8 mouse cellular contexts compared by ENCODE assay signal in genomic region chr5:92675574-92675920, GRCm38 (mm10). TPM values are rescaled to one million over a fixed set of nuclear protein-coding genes. Genes with fewer than 3 reads are reported as not detected.
DNase-seq lines count a peak whose midpoint lies in the region; ATAC-seq and TF ChIP-seq lines count a peak whose summit lies in the region.
"Had no signal": no experiment of that assay in that cellular context is flagged by ENCODE, and none has a peak within 500 bp of the region (broad histone marks: within the 10 kb centered on the region; RNA-seq: fewer than 3 reads in every experiment).

No protein-coding gene starts in this region.

- no peaks in the 10 kb centered on the region for H3K9me3 ChIP-seq in lung, embryonic 15.5 days
- no peaks in the 10 kb centered on the region for H3K9me3 ChIP-seq in forebrain, embryonic 14.5 days (replicated peaks; ENCODE audit: control insufficient read depth, low read length)
- H3K9me3 ChIP-seq in limb, embryonic 13.5 days, result no peaks in the 10 kb centered on the region

- DNase-seq in lung, postnatal 14 days, result no peak
- DNase-seq in forebrain, embryonic 14.5 days (ENCODE audit: low spot score), result no peak
- DNase-seq in left cerebral cortex, postnatal 14 days (ENCODE audit: low spot score in 2 of 2), result no peak
- no peak for DNase-seq in right cerebral cortex, postnatal 10 days (ENCODE audit: low spot score in 2 of 2)

- no peaks in the 10 kb centered on the region for H3K27me3 ChIP-seq in lung, embryonic 15.5 days
- no peaks in the 10 kb centered on the region for H3K27me3 ChIP-seq in forebrain, embryonic 14.5 days (replicated peaks; ENCODE audit: control insufficient read depth, insufficient read depth, low read length)
- H3K27me3 ChIP-seq in limb, embryonic 13.5 days, result no peaks in the 10 kb centered on the region

- 1% methylated on average over 9 of the region's 9 CpGs for WGBS in lung, embryonic 15.5 days
- WGBS in forebrain, embryonic 14.5 days, result under 1% methylated on average over 9 of the region's 9 CpGs
- 4% methylated on average over 9 of the region's 9 CpGs for WGBS in limb, embryonic 13.5 days
- WGBS in olfactory bulb, adult 2 months, result under 1% methylated on average over 9 of the region's 9 CpGs

- H3K4me3 ChIP-seq in lung, embryonic 15.5 days, result peak overlapping the region; percentile 44
- H3K4me3 ChIP-seq in forebrain, embryonic 14.5 days (ENCODE audit: low read depth, low read length), result peak overlapping the region; percentile 38
- H3K4me3 ChIP-seq in limb, embryonic 13.5 days, result peak overlapping the region; percentile 44
- peak overlapping the region; percentile 44 for H3K4me3 ChIP-seq in olfactory bulb, adult 2 months (ENCODE audit: insufficient read depth, low read depth, low read length)

- TF ChIP-seq CTCF in olfactory bulb, adult 2 months (IDR thresholded peaks at IDR 0.05; ENCODE audit: insufficient read depth, low read depth, low read length), result no peak

- TF ChIP-seq POLR2A in olfactory bulb, adult 2 months (IDR thresholded peaks at IDR 0.05; ENCODE audit: insufficient read depth, low read depth, low read length), result no peak

- ATAC-seq in lung, embryonic 15.5 days (ENCODE audit: borderline replicate concordance, extremely low read depth, low FRiP score, low TSS enrichment), result peak; percentile 17
- no peak for ATAC-seq in forebrain, embryonic 14.5 days
- no peak for ATAC-seq in limb, embryonic 13.5 days (ENCODE audit: low FRiP score, low read depth)

- intact Hi-C loops in left cerebral cortex, postnatal 14 days (cut with DNase I), result loop anchor here (5.0 to 10.0 kb wide), 2 partner anchors 277 to 649 kb away; no protein-coding TSS in a partner anchor

- peaks cover 15% of the 10 kb centered on the region for H3K4me1 ChIP-seq in lung, embryonic 15.5 days
- peaks cover 3% of the 10 kb centered on the region; the same call in 1 of the 2 replicates for H3K4me1 ChIP-seq in forebrain, embryonic 14.5 days (ENCODE audit: control insufficient read depth, insufficient read depth, low read length)
- H3K4me1 ChIP-seq in limb, embryonic 13.5 days, result peaks cover 8% of the 10 kb centered on the region; the same call in 1 of the 2 replicates
- peaks cover 4% of the 10 kb centered on the region for H3K4me1 ChIP-seq in olfactory bulb, adult 2 months (ENCODE audit: control insufficient read depth, insufficient read depth, low read length)

- H3K27ac ChIP-seq in lung, embryonic 15.5 days, result peak overlapping the region; percentile 7
- H3K27ac ChIP-seq in forebrain, embryonic 14.5 days (ENCODE audit: low read depth, low read length), result no peak overlapping the region
- H3K27ac ChIP-seq in limb, embryonic 13.5 days, result no peak overlapping the region
- no peak overlapping the region for H3K27ac ChIP-seq in olfactory bulb, adult 2 months (ENCODE audit: insufficient read depth, low read depth, low read length)

- 0 out of 2 replicates have a peak overlapping the region, but pooled peaks have one; percentile 0 for H3K9ac ChIP-seq in lung, embryonic 15.5 days
- peak overlapping the region; percentile 29 for H3K9ac ChIP-seq in forebrain, embryonic 14.5 days (ENCODE audit: low read length)
- no peak overlapping the region for H3K9ac ChIP-seq in limb, embryonic 13.5 days

- H3K36me3 ChIP-seq in lung, embryonic 15.5 days, result no peaks in the 10 kb centered on the region
- no peaks in the 10 kb centered on the region for H3K36me3 ChIP-seq in forebrain, embryonic 14.5 days (ENCODE audit: control insufficient read depth, insufficient read depth, low read length)
- no peaks in the 10 kb centered on the region for H3K36me3 ChIP-seq in limb, embryonic 13.5 days

- H3K4me2 ChIP-seq in lung, embryonic 15.5 days, result peak overlapping the region; percentile 90
- peak overlapping the region; percentile 55 for H3K4me2 ChIP-seq in forebrain, embryonic 14.5 days (ENCODE audit: low read length)
- H3K4me2 ChIP-seq in limb, embryonic 13.5 days (replicated peaks), result peak overlapping the region; percentile 66

RNA-seq across cellular contexts. Expression of gene Ccdc158, which starts 0.5 kb away (rescaled TPM):
- polyA plus RNA-seq in lung, embryonic 15.5 days (2015; fragmentation: Nextera tagmentation; extraction: Ambion mirVana), result 2.1 and 2.5 TPM in 2 replicates
- 0.37 and 0.58 TPM in 2 replicates for polyA plus RNA-seq in forebrain, embryonic 14.5 days (2014; fragmentation: Nextera tagmentation; extraction: Ambion mirVana)
- polyA plus RNA-seq in limb, embryonic 13.5 days (2015; fragmentation: Nextera tagmentation; extraction: Ambion mirVana), result 0.75 and 0.82 TPM in 2 replicates
- polyA plus RNA-seq in olfactory bulb, adult 2 months (2012; ENCODE audit: insufficient read depth, insufficient read length, low replicate concordance, missing spikeins), result not detected in 2 replicates
- total RNA-seq in left cerebral cortex, postnatal 14 days (2021), result under 1 TPM; 0.21 to 0.55 TPM
- total RNA-seq: gastrocnemius, postnatal 10 days had no signal

RNA-seq across cellular contexts. Expression of gene Shroom3, which starts 7.7 kb away (rescaled TPM):
- polyA plus RNA-seq in lung, embryonic 15.5 days (2015; fragmentation: Nextera tagmentation; extraction: Ambion mirVana), result 5.3 and 5.4 TPM in 2 replicates
- 1.6 and 2.0 TPM in 2 replicates for polyA plus RNA-seq in forebrain, embryonic 14.5 days (2014; fragmentation: Nextera tagmentation; extraction: Ambion mirVana)
- polyA plus RNA-seq in limb, embryonic 13.5 days (2015; fragmentation: Nextera tagmentation; extraction: Ambion mirVana), result 3.2 and 3.8 TPM in 2 replicates
- polyA plus RNA-seq in olfactory bulb, adult 2 months (2012; ENCODE audit: insufficient read depth, insufficient read length, low replicate concordance, missing spikeins), result not detected in 2 replicates
- 1 to 10 TPM; 4.0 to 6.4 TPM for total RNA-seq in left cerebral cortex, postnatal 14 days (2021)
